Mouse (Mus musculus) limb, embryonic 15.5 days (tissue): ENCODE measurements around the gene Nudt16l1. TPM values are rescaled to one million over a fixed set of nuclear protein-coding genes. Genes with fewer than 3 reads are reported as not detected.

Source experiments
- ATAC-seq: fragments of 200-750 bp; cut with Nextera tagmentation; 2 replicates; pipeline ENCODE4 v1.8.0; 2017; ENCODE audit warnings: low read depth, moderate TSS enrichment; ENCODE audit not compliant: insufficient number of reproducible peaks, low FRiP score, low TSS enrichment
- H3K27ac ChIP-seq: fragments of 300-500 bp; sonication (generic); 2 replicates; pipeline ENCODE4 v1.5.1; 2015; ENCODE audit warnings: moderate library complexity, mild to moderate bottlenecking, inconsistent platforms
- H3K27me3 ChIP-seq: fragments of 300-500 bp; sonication (generic); 2 replicates; pipeline ENCODE4 v1.6.1; 2015; ENCODE audit warnings: inconsistent platforms
- H3K36me3 ChIP-seq: fragments of 300-500 bp; sonication (generic); 2 replicates; pipeline ENCODE4 v1.6.1; 2015; ENCODE audit warnings: inconsistent platforms
- H3K4me1 ChIP-seq: fragments of 300-500 bp; sonication (generic); 2 replicates; pipeline ENCODE4 v1.6.1; 2015; ENCODE audit warnings: inconsistent platforms
- H3K4me2 ChIP-seq: fragments of 300-500 bp; sonication (generic); 2 replicates; pipeline ENCODE4 v1.6.1; 2015; ENCODE audit warnings: mild to moderate bottlenecking, inconsistent platforms
- H3K4me3 ChIP-seq: fragments of 300-500 bp; sonication (generic); 2 replicates; pipeline ENCODE4 v1.5.1; 2015; ENCODE audit warnings: mild to moderate bottlenecking, inconsistent platforms
- H3K9ac ChIP-seq: fragments of 300-500 bp; sonication (generic); 2 replicates; pipeline ENCODE4 v1.6.1; 2015; ENCODE audit warnings: inconsistent platforms
- H3K9me3 ChIP-seq: fragments of 300-500 bp; sonication (generic); 2 replicates; pipeline ENCODE4 v1.6.1; 2016; ENCODE audit warnings: inconsistent platforms
- WGBS: fragments of 180-500 bp; shearing (Covaris S2); methylation state at CpG from one replicate; pipeline ENCODE4 v1.1.7; 2015; 5-methylcytosine and 5-hydroxymethylcytosine counted together
- polyA plus RNA-seq: library from polyadenylated mRNA; unstranded; fragments of >200 nt; fragmentation: Nextera tagmentation; extraction: Ambion mirVana; gene quantifications from 2 replicates; pipeline ENCODE4 v1.2.1, GENCODE M21; 2015

The Nudt16l1 gene
- polyA plus RNA-seq, 1 experiment from 2014 or later, result 151 TPM

- 92% methylated on average over 2 of the region's 2 CpGs for WGBS
- Histone ChIP-seq H3K36me3 (peaks cover 81% of the 10 kb centered on the region), H3K9ac (no peak overlapping the region)
Observed at GRCm38 (mm10) chr16:4916608-4917007, 22.0 kb upstream of the Nudt16l1 start.

GRCm38 (mm10) chr16:4920556-4920955 is 18.0 kb upstream of the Nudt16l1 start:
- no peak overlapping the region for H3K4me2 ChIP-seq
- no peak overlapping the region for H3K4me3 ChIP-seq
- ATAC-seq, result no peak
- peaks cover 88% of the 10 kb centered on the region for H3K36me3 ChIP-seq
- no peak overlapping the region for H3K27ac ChIP-seq
- 85% methylated on average over 4 of the region's 4 CpGs for WGBS
- no peaks in the 10 kb centered on the region for H3K4me1 ChIP-seq
- H3K9ac ChIP-seq, result no peak overlapping the region
- no peaks in the 10 kb centered on the region for H3K9me3 ChIP-seq
- H3K27me3 ChIP-seq, result no peaks in the 10 kb centered on the region

More at GRCm38 (mm10) chr16:4916608-4917007, 22.0 kb upstream of the Nudt16l1 start:
- no peak overlapping the region for H3K4me3 ChIP-seq
- no peaks in the 10 kb centered on the region for H3K9me3 ChIP-seq
- H3K4me2 ChIP-seq, result no peak overlapping the region
- no peak for ATAC-seq
- H3K27me3 ChIP-seq, result no peaks in the 10 kb centered on the region
- peaks cover 8% of the 10 kb centered on the region for H3K4me1 ChIP-seq
- H3K27ac ChIP-seq, result no peak overlapping the region

GRCm38 (mm10) chr16:4922481-4922880 is 16.1 kb upstream of the Nudt16l1 start:
- no peak overlapping the region for H3K4me2 ChIP-seq
- H3K9me3 ChIP-seq, result no peaks in the 10 kb centered on the region
- no peaks in the 10 kb centered on the region for H3K27me3 ChIP-seq
- no peak overlapping the region for H3K27ac ChIP-seq
- ATAC-seq, result no peak
- peaks cover 92% of the 10 kb centered on the region for H3K36me3 ChIP-seq
- no peak overlapping the region for H3K9ac ChIP-seq
- WGBS, result 92% methylated on average over 6 of the region's 6 CpGs
- H3K4me1 ChIP-seq, result no peaks in the 10 kb centered on the region
- no peak overlapping the region for H3K4me3 ChIP-seq

GRCm38 (mm10) chr16:4923996-4924395 is 14.6 kb upstream of the Nudt16l1 start:
- Histone ChIP-seq H3K4me2 (no peak overlapping the region), H3K9me3 (no peaks in the 10 kb centered on the region), H3K9ac (no peak overlapping the region), H3K27me3 (no peaks in the 10 kb centered on the region), H3K4me3 (no peak overlapping the region), H3K4me1 (no peaks in the 10 kb centered on the region), H3K36me3 (peaks cover 96% of the 10 kb centered on the region), H3K27ac (no peak overlapping the region)
- ATAC-seq, result no peak
- 86% methylated on average over 5 of the region's 5 CpGs for WGBS

GRCm38 (mm10) chr16:4927967-4928366 is 10.6 kb upstream of the Nudt16l1 start:
- 92% methylated on average over 7 of the region's 7 CpGs for WGBS
- Histone ChIP-seq H3K4me2 (no peak overlapping the region), H3K36me3 (peaks cover 99% of the 10 kb centered on the region), H3K27ac (no peak overlapping the region), H3K4me1 (no peaks in the 10 kb centered on the region), H3K9ac (no peak overlapping the region), H3K4me3 (no peak overlapping the region), H3K27me3 (no peaks in the 10 kb centered on the region), H3K9me3 (no peaks in the 10 kb centered on the region)
- no peak for ATAC-seq

- no peak for ATAC-seq
- Histone ChIP-seq H3K27ac (no peak overlapping the region), H3K4me2 (no peak overlapping the region), H3K4me1 (no peaks in the 10 kb centered on the region), H3K4me3 (no peak overlapping the region), H3K36me3 (peaks cover 99% of the 10 kb centered on the region), H3K9me3 (no peaks in the 10 kb centered on the region), H3K9ac (no peak overlapping the region), H3K27me3 (no peaks in the 10 kb centered on the region)
- 89% methylated on average over 2 of the region's 2 CpGs for WGBS
Observed at GRCm38 (mm10) chr16:4928474-4928873, 10.1 kb upstream of the Nudt16l1 start.

- 86% methylated on average over 3 of the region's 3 CpGs for WGBS
Observed at GRCm38 (mm10) chr16:4932429-4932828, 6.1 kb upstream of the Nudt16l1 start.

GRCm38 (mm10) chr16:4935430-4935829 is 3.1 kb upstream of the Nudt16l1 start:
- no peaks in the 10 kb centered on the region for H3K9me3 ChIP-seq
- no peak overlapping the region for H3K4me3 ChIP-seq
- peaks cover 81% of the 10 kb centered on the region for H3K36me3 ChIP-seq
- H3K27me3 ChIP-seq, result no peaks in the 10 kb centered on the region
- no peak overlapping the region for H3K9ac ChIP-seq
- WGBS, result 98% methylated on average over 31 of the region's 31 CpGs
- no peak overlapping the region for H3K4me2 ChIP-seq
- H3K27ac ChIP-seq, result no peak overlapping the region
- ATAC-seq, result no peak
- H3K4me1 ChIP-seq, result peaks cover 16% of the 10 kb centered on the region

More at GRCm38 (mm10) chr16:4932429-4932828, 6.1 kb upstream of the Nudt16l1 start:
- Histone ChIP-seq H3K27me3 (no peaks in the 10 kb centered on the region), H3K36me3 (peaks cover 99% of the 10 kb centered on the region), H3K9me3 (no peaks in the 10 kb centered on the region), H3K4me3 (no peak overlapping the region), H3K4me1 (no peaks in the 10 kb centered on the region), H3K27ac (no peak overlapping the region), H3K4me2 (no peak overlapping the region), H3K9ac (no peak overlapping the region)
- ATAC-seq, result no peak

- peak overlapping the region; percentile 6; the same call in 1 of the 2 replicates for H3K27ac ChIP-seq
- no peak for ATAC-seq
Observed at GRCm38 (mm10) chr16:4935931-4936703, 2.4 kb upstream of the Nudt16l1 start.

GRCm38 (mm10) chr16:4937351-4938190 is 990 bp upstream of the Nudt16l1 start:
- no peaks in the 10 kb centered on the region for H3K27me3 ChIP-seq

More at GRCm38 (mm10) chr16:4935931-4936703, 2.4 kb upstream of the Nudt16l1 start:
- 72% methylated on average over 10 of the region's 10 CpGs for WGBS
- Histone ChIP-seq H3K27me3 (no peaks in the 10 kb centered on the region), H3K4me3 (no peak overlapping the region), H3K4me1 (peaks cover 18% of the 10 kb centered on the region), H3K36me3 (peaks cover 81% of the 10 kb centered on the region), H3K4me2 (no peak overlapping the region), H3K9ac (no peak overlapping the region), H3K9me3 (no peaks in the 10 kb centered on the region)

GRCm38 (mm10) chr16:4938989-4939388 is 428 bp downstream of the Nudt16l1 start:
- H3K4me1 ChIP-seq, result peaks cover 18% of the 10 kb centered on the region
- 1% methylated on average over 28 of the region's 28 CpGs for WGBS
- peak; percentile 92 for ATAC-seq
- peak overlapping the region; percentile 82 for H3K4me2 ChIP-seq
- H3K36me3 ChIP-seq, result peaks cover 81% of the 10 kb centered on the region
- peak overlapping the region; percentile 91 for H3K27ac ChIP-seq
- H3K27me3 ChIP-seq, result no peaks in the 10 kb centered on the region
- no peaks in the 10 kb centered on the region for H3K9me3 ChIP-seq
- peak overlapping the region; percentile 92 for H3K4me3 ChIP-seq
- peak overlapping the region; percentile 95 for H3K9ac ChIP-seq

More at GRCm38 (mm10) chr16:4937351-4938190, 990 bp upstream of the Nudt16l1 start:
- H3K4me2 ChIP-seq, result no peak overlapping the region
- 87% methylated on average over 8 of the region's 8 CpGs for WGBS
- no peaks in the 10 kb centered on the region for H3K9me3 ChIP-seq
- H3K4me1 ChIP-seq, result peaks cover 18% of the 10 kb centered on the region
- H3K27ac ChIP-seq, result no peak overlapping the region
- H3K4me3 ChIP-seq, result no peak overlapping the region
- no peak overlapping the region for H3K9ac ChIP-seq
- H3K36me3 ChIP-seq, result peaks cover 81% of the 10 kb centered on the region
- no peak for ATAC-seq

- H3K27me3 ChIP-seq, result no peaks in the 10 kb centered on the region
- under 1% methylated on average over 16 of the region's 16 CpGs for WGBS
- peak overlapping the region; percentile 82 for H3K4me2 ChIP-seq
- H3K9ac ChIP-seq, result peak overlapping the region; percentile 95
- H3K4me1 ChIP-seq, result peaks cover 18% of the 10 kb centered on the region
- H3K4me3 ChIP-seq, result peak overlapping the region; percentile 92
- ATAC-seq, result peak; percentile 49
- peaks cover 81% of the 10 kb centered on the region for H3K36me3 ChIP-seq
- peak overlapping the region; percentile 91 for H3K27ac ChIP-seq
- H3K9me3 ChIP-seq, result no peaks in the 10 kb centered on the region
Observed at GRCm38 (mm10) chr16:4939412-4939811, 851 bp downstream of the Nudt16l1 start.
